Mouse (Mus musculus) CH12.LX (cell line): ENCODE data around the gene Cers5.

Experiments
- CTCF ChIP-seq, 2 experiments: IDR thresholded peaks in 1 of 2; conservative IDR thresholded peaks in 1 of 2; 2 replicates each; pipeline ENCODE4 v1.5.1; 2011 to 2012; ENCODE audit warnings: low read depth in 2 of 2, low read length in 2 of 2, improper control_type of control experiment in 1 of 2, inconsistent platforms in 1 of 2, mild to moderate bottlenecking in 1 of 2, moderate library complexity in 1 of 2
- ETS1 ChIP-seq: conservative IDR thresholded peaks from 2 replicates; pipeline ENCODE4 v1.6.1; 2012; ENCODE audit warnings: low read depth, mild to moderate bottlenecking, inconsistent platforms, low read length, improper control_type of control experiment, moderate library complexity
- IRF4 ChIP-seq: IDR thresholded peaks from 2 replicates; pipeline ENCODE4 v1.6.1; 2014; ENCODE audit warnings: low read depth, mild to moderate bottlenecking, inconsistent platforms, low read length, improper control_type of control experiment
- MAFK ChIP-seq: IDR thresholded peaks from 2 replicates; pipeline ENCODE4 v1.6.1; 2011; ENCODE audit warnings: low read length, improper control_type of control experiment; ENCODE audit not compliant: insufficient replicate concordance
- NELFE ChIP-seq: IDR thresholded peaks from 2 replicates; pipeline ENCODE4 v1.6.1; 2011; ENCODE audit warnings: low read depth, low read length, improper control_type of control experiment
- NRF1 ChIP-seq: IDR thresholded peaks from 2 replicates; pipeline ENCODE4 v1.6.1; 2014; ENCODE audit warnings: low read depth, mild to moderate bottlenecking, inconsistent platforms, low read length, improper control_type of control experiment, moderate library complexity
- POLR2A ChIP-seq: IDR thresholded peaks from 2 replicates; pipeline ENCODE4 v1.6.1; 2011; ENCODE audit warnings: low read depth, mild to moderate bottlenecking, improper control_type of control experiment, low read length
- TCF12 ChIP-seq: IDR thresholded peaks from 2 replicates; pipeline ENCODE4 v1.6.1; 2014; ENCODE audit warnings: low read depth, mild to moderate bottlenecking, inconsistent platforms, low read length, improper control_type of control experiment
- USF1 ChIP-seq: IDR thresholded peaks from 2 replicates; pipeline ENCODE4 v1.6.1; 2014; ENCODE audit warnings: low read depth, mild to moderate bottlenecking, inconsistent platforms, low read length, improper control_type of control experiment
- ZC3H11A ChIP-seq: IDR thresholded peaks from 2 replicates; pipeline ENCODE4 v1.6.1; 2012; ENCODE audit warnings: low read depth, mild to moderate bottlenecking, inconsistent platforms, low read length, improper control_type of control experiment

DNA sequence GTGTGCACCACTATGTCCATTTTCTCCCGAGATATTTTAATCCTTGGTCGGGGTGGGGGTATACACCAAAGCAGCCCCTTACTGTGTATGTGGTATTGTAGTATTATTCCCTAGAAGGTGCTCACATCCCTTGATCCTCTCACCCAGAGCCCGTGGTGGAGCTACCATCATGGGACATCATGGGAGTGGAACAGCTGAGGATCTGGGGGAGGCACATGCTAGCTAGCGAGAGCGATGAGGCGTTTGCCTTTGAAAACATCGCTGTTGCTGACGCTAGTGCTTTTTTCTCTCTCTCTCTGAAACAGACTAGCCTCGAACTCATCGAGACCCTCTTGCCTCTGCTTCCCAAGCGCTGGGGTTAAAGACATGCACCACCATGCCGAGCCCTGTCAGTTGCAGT lies 55.9 kb downstream of the Cers5 start:
- TF ChIP-seq IRF4 (no peak), POLR2A (no peak), NRF1 (no peak), ZC3H11A (no peak), ETS1 (no peak), TCF12 (no peak), MAFK (no peak), CTCF (conservative IDR thresholded peaks at IDR 0.05 in 1 of 2, IDR thresholded peaks at IDR 0.05 in 1 of 2; ENCODE audit: low read depth in 2 of 2, low read length in 2 of 2) (no peak), NELFE (no peak), USF1 (no peak)
